23 mouse cellular contexts compared by ENCODE assay signal in the genomic region with DNA sequence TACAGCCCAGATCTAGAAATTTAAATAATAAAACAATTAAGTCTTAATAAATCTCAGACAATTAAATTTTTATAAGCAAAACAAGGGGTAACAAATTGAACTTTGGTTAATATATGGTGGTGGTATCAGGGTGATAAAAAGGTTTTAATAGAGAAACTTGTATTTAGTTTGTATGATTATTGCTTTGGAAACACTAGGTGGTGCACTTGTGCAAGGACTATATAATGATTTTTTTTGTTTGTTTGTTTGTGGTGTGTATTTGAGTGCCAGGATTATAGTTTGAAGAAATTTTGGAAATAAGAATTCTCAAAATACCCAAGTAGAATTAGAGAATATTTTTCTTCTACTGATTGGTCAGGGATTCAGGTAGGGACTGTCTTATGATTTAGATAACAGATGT. TPM values are rescaled to one million over a fixed set of nuclear protein-coding genes. Genes with fewer than 3 reads are reported as not detected.
DNase-seq lines count a peak whose midpoint lies in the region; ATAC-seq and TF ChIP-seq lines count a peak whose summit lies in the region.
"Had no signal": no experiment of that assay in that cellular context is flagged by ENCODE, and none has a peak within 500 bp of the region (broad histone marks: within the 10 kb centered on the region; RNA-seq: fewer than 3 reads in every experiment).

No protein-coding gene starts in this region.

- in situ Hi-C loops in CH12.LX (cut with MboI; ENCODE audit: low pct_ligation_motif_present, low pct_unique_long_range_greater_than_20kb, low sequenced_read_pairs) = no loop called here

- H3K4me3 ChIP-seq in heart, adult 2 months = no peak overlapping the region
- H3K4me3 ChIP-seq in lung, embryonic 14.5 days (ENCODE audit: low read depth, low read length) = no peak overlapping the region
- no peak overlapping the region for H3K4me3 ChIP-seq in CH12.LX (replicated peaks in 1 of 3; ENCODE audit: low read depth in 2 of 3, low read length in 2 of 3, poor library complexity in 1 of 3)
- H3K4me3 ChIP-seq: embryonic facial prominence, embryonic 10.5 days; liver, embryonic 12.5 days; neural tube, embryonic 13.5 days had no signal

- H3K9me3 ChIP-seq in lung, embryonic 14.5 days (ENCODE audit: low read depth, low read length) = no peaks in the 10 kb centered on the region
- H3K9me3 ChIP-seq in CH12.LX (replicated peaks; ENCODE audit: low read length) = no peaks in the 10 kb centered on the region
- H3K9me3 ChIP-seq: embryonic facial prominence, embryonic 10.5 days; G1E; liver, embryonic 12.5 days; neural tube, embryonic 13.5 days had no signal

- TF ChIP-seq RAD21 in CH12.LX (IDR thresholded peaks at IDR 0.05; ENCODE audit: low read depth, low read length) = peak; percentile 52

- intact Hi-C loops in heart, adult 2 months (cut with DNase I) = no loop called here

- dilution Hi-C loops in CH12.LX (cut with MboI; ENCODE audit: extremely low pct_ligation_motif_present, extremely low pct_unique_long_range_greater_than_20kb, low sequenced_read_pairs) = no loop called here

- no peaks in the 10 kb centered on the region for H3K27me3 ChIP-seq in heart, adult 2 months (ENCODE audit: control insufficient read depth, insufficient read depth, low read length)
- H3K27me3 ChIP-seq in lung, embryonic 14.5 days (ENCODE audit: insufficient read depth, low read length) = no peaks in the 10 kb centered on the region
- no peaks in the 10 kb centered on the region for H3K27me3 ChIP-seq in CH12.LX (replicated peaks)
- H3K27me3 ChIP-seq: liver, embryonic 12.5 days; neural tube, embryonic 13.5 days had no signal

- no peak overlapping the region for H3K27ac ChIP-seq in heart, adult 2 months
- no peak overlapping the region for H3K27ac ChIP-seq in lung, embryonic 14.5 days (ENCODE audit: low read depth)
- no peak overlapping the region for H3K27ac ChIP-seq in CH12.LX (ENCODE audit: insufficient read depth, low read depth)
- H3K27ac ChIP-seq: embryonic facial prominence, embryonic 10.5 days; hindbrain, embryonic 14.5 days; liver, embryonic 12.5 days; neural tube, embryonic 13.5 days had no signal

- no peak for TF ChIP-seq POLR2A in heart, adult 2 months (IDR thresholded peaks at IDR 0.05; ENCODE audit: insufficient read depth, low read depth, low read length)
- no peak for TF ChIP-seq POLR2A in CH12.LX (IDR thresholded peaks at IDR 0.05; ENCODE audit: low read depth, low read length)

- H3K4me1 ChIP-seq in heart, adult 2 months (ENCODE audit: control insufficient read depth, insufficient read depth, low read length) = no peaks in the 10 kb centered on the region
- no peaks in the 10 kb centered on the region for H3K4me1 ChIP-seq in lung, embryonic 14.5 days (ENCODE audit: insufficient read depth)
- H3K4me1 ChIP-seq in CH12.LX (ENCODE audit: control insufficient read depth in 1 of 2, insufficient read depth in 2 of 2) = peaks cover 0 to 5% of the 10 kb centered on the region in 2 experiments; a peak in 2 of 4 replicates
- H3K4me1 ChIP-seq: embryonic facial prominence, embryonic 10.5 days; liver, embryonic 12.5 days; neural tube, embryonic 13.5 days had no signal

- no peak overlapping the region for H3K9ac ChIP-seq in heart, adult 2 months (ENCODE audit: low read depth, low read length)
- H3K9ac ChIP-seq in lung, embryonic 14.5 days = no peak overlapping the region
- no peak overlapping the region for H3K9ac ChIP-seq in CH12.LX (ENCODE audit: insufficient read depth, low read depth)
- H3K9ac ChIP-seq: hindbrain, embryonic 14.5 days; liver, embryonic 12.5 days; neural tube, embryonic 13.5 days had no signal

- H3K4me2 ChIP-seq in lung, embryonic 14.5 days = no peak overlapping the region
- no peak overlapping the region for H3K4me2 ChIP-seq in CH12.LX (ENCODE audit: insufficient read depth, low read depth, poor library complexity, severe bottlenecking)
- H3K4me2 ChIP-seq: hindbrain, embryonic 14.5 days; liver, embryonic 12.5 days; neural tube, embryonic 13.5 days had no signal

- peak; percentile 70 for TF ChIP-seq CTCF in heart, adult 2 months (IDR thresholded peaks at IDR 0.05)
- peak; percentile 7; the same call in 1 of the 2 replicates for TF ChIP-seq CTCF in lung, embryonic 14.5 days (IDR thresholded peaks at IDR 0.05; ENCODE audit: low read depth)
- TF ChIP-seq CTCF in CH12.LX (conservative IDR thresholded peaks at IDR 0.05 in 1 of 2, IDR thresholded peaks at IDR 0.05 in 1 of 2; ENCODE audit: low read depth in 2 of 2, low read length in 2 of 2) = peak in 1 of 2 experiments; percentile 57; a peak in 2 of 4 replicates

- no peaks in the 10 kb centered on the region for H3K36me3 ChIP-seq in heart, adult 2 months (ENCODE audit: control insufficient read depth, insufficient read depth, low read length)
- no peaks in the 10 kb centered on the region for H3K36me3 ChIP-seq in lung, embryonic 14.5 days (ENCODE audit: insufficient read depth)
- H3K36me3 ChIP-seq in CH12.LX (replicated peaks in 1 of 2; ENCODE audit: control insufficient read depth in 1 of 2, insufficient read depth in 1 of 2, low read length in 1 of 2) = no peaks in the 10 kb centered on the region
- H3K36me3 ChIP-seq: embryonic facial prominence, embryonic 10.5 days; G1E; liver, embryonic 12.5 days; neural tube, embryonic 13.5 days had no signal

- H3K79me2 ChIP-seq in heart, adult 2 months (replicated peaks; ENCODE audit: control insufficient read depth, insufficient read depth, low read length) = no peaks in the 10 kb centered on the region
- H3K79me2 ChIP-seq in CH12.LX (replicated peaks; ENCODE audit: control insufficient read depth, extremely low read depth, insufficient read depth, poor library complexity, severe bottlenecking) = no peaks in the 10 kb centered on the region

- no peak for TF ChIP-seq EP300 in heart, adult 2 months (IDR thresholded peaks at IDR 0.05; ENCODE audit: insufficient read depth, low read depth, low read length)
- no peak for TF ChIP-seq EP300 in CH12.LX (IDR thresholded peaks at IDR 0.05; ENCODE audit: low read length)

- DNase-seq in heart, adult 2 months = no peak
- DNase-seq in heart, adult 8-10 months (ENCODE audit: low spot score) = no peak
- peak; percentile 10 for DNase-seq in lung, embryonic 14.5 days
- no peak for DNase-seq in lung, adult 18-20 months
- no peak for DNase-seq in CH12.LX (ENCODE audit: extremely low read depth)
- DNase-seq in induced T-regulatory cell, adult 2 months (ENCODE audit: low read depth) = peak; percentile 3
- no peak for DNase-seq in liver
- DNase-seq in thymus, adult 18-20 months = no peak
- DNase-seq: adrenal gland, postnatal 10 days; cerebellum, adult 11-12 months; cerebellum, postnatal 36 days; heart, adult 11 months; kidney, adult 8-10 months; kidney, postnatal 4 days; left cerebral cortex, postnatal 4 days; lung, postnatal 14 days; right cerebral cortex, postnatal 4 days had no signal

- ATAC-seq in lung, embryonic 14.5 days (ENCODE audit: insufficient read depth) = no peak
- ATAC-seq: forebrain, embryonic 16.5 days; liver, embryonic 12.5 days had no signal

TF ChIP-seq in CH12.LX, 34 proteins besides CTCF, POLR2A, EP300 and RAD21:
- TF ChIP-seq ELF1 (IDR thresholded peaks at IDR 0.05; ENCODE audit: low read depth, low read length) = no peak
- TF ChIP-seq MEF2A (IDR thresholded peaks at IDR 0.05; ENCODE audit: borderline replicate concordance, low read depth, low read length) = no peak
- TF ChIP-seq ZKSCAN1 (IDR thresholded peaks at IDR 0.05; ENCODE audit: borderline replicate concordance, low read depth, low read length) = no peak
- TF ChIP-seq CHD1 (IDR thresholded peaks at IDR 0.05; ENCODE audit: low read depth, low read length) = no peak
- TF ChIP-seq ZNF384 (IDR thresholded peaks at IDR 0.05; ENCODE audit: low read depth, low read length) = peak; percentile 71
- no peak for TF ChIP-seq HCFC1 (IDR thresholded peaks at IDR 0.05; ENCODE audit: low read depth, low read length)
- TF ChIP-seq CHD2 (IDR thresholded peaks at IDR 0.05; ENCODE audit: low read length) = no peak
- no peak for TF ChIP-seq MAZ (IDR thresholded peaks at IDR 0.05; ENCODE audit: low read depth, low read length)
- no peak for TF ChIP-seq NELFE (IDR thresholded peaks at IDR 0.05; ENCODE audit: low read depth, low read length)
- TF ChIP-seq SMC3 (IDR thresholded peaks at IDR 0.05; ENCODE audit: low read depth, low read length) = peak; percentile 25; the same call in 1 of the 2 replicates
- TF ChIP-seq USF1 (IDR thresholded peaks at IDR 0.05; ENCODE audit: low read depth, low read length) = no peak
- no peak for TF ChIP-seq BHLHE40 (IDR thresholded peaks at IDR 0.05; ENCODE audit: low read depth, low read length)
- no peak for TF ChIP-seq ETS1 (conservative IDR thresholded peaks at IDR 0.05; ENCODE audit: low read depth, low read length)
- no peak for TF ChIP-seq MAX (IDR thresholded peaks at IDR 0.05; ENCODE audit: low read length)

RNA-seq across cellular contexts. Expression of gene Mdh1, which starts 43.7 kb away (rescaled TPM):
- 1,000 to 10,000 TPM; 2,315 to 2,577 TPM for total RNA-seq in heart, adult 2 months (2021)
- 1,485 and 2,844 TPM in 2 replicates for polyA plus RNA-seq in heart, adult 2 months (2012; rRNA removed)
- total RNA-seq in heart, adult 8-10 months (2022) = 1,000 to 10,000 TPM; 2,451 to 2,967 (median 2,633) TPM
- 330 and 378 TPM in 2 replicates for polyA plus RNA-seq in lung, embryonic 14.5 days (2014; fragmentation: Nextera tagmentation; extraction: Ambion mirVana)
- total RNA-seq in CH12.LX (2012; rRNA removed) (233 and 243 TPM in 2 replicates), CH12.LX (2014; rRNA removed) (440 and 456 TPM in 2 replicates)
- polyA plus RNA-seq in CH12.LX (2012; ENCODE audit: insufficient read length, low read depth) = 311 and 385 TPM in 2 replicates

RNA-seq across cellular contexts. Expression of gene Wdpcp, which starts 43.9 kb away (rescaled TPM):
- 1 to 10 TPM; 4.2 to 5.4 TPM for total RNA-seq in heart, adult 2 months (2021)
- polyA plus RNA-seq in heart, adult 2 months (2012; rRNA removed) = 1.4 and 5.8 TPM in 2 replicates
- 1 to 10 TPM; 3.1 to 5.1 (median 3.8) TPM for total RNA-seq in heart, adult 8-10 months (2022)
- polyA plus RNA-seq in lung, embryonic 14.5 days (2014; fragmentation: Nextera tagmentation; extraction: Ambion mirVana) = 10.1 and 10.7 TPM in 2 replicates
- total RNA-seq in CH12.LX (2012; rRNA removed) (2.0 and 3.2 TPM in 2 replicates), CH12.LX (2014; rRNA removed) (3.7 and 4.8 TPM in 2 replicates)
- polyA plus RNA-seq in CH12.LX (2012; ENCODE audit: insufficient read length, low read depth) = 2.9 and 5.6 TPM in 2 replicates

Comparison
In these comparisons a context has a peak if more than half of its experiments do, and no peak if none do; other contexts are left out.
1. DNase-seq: peak in lung, embryonic 14.5 days (single experiment) and induced T-regulatory cell, adult 2 months (single experiment); none in heart, adult 2 months (0 of 2), heart, adult 8-10 months (single experiment), lung, adult 18-20 months (0 of 2), CH12.LX (single experiment), liver (single experiment) and thymus, adult 18-20 months (0 of 2).
2. RNA of gene Mdh1, which starts 43.7 kb away (total RNA-seq): 2,451 to 2,967 TPM in heart, adult 8-10 months and 2,315 to 2,577 TPM in heart, adult 2 months; 233 to 456 TPM in CH12.LX; every median in the first group is over 4 times any median in the second.